Mouse (Mus musculus) left cerebral cortex, adult 2 months (tissue): ENCODE data around the gene Acad12. TPM values are rescaled to one million over a fixed set of nuclear protein-coding genes. Genes with fewer than 3 reads are reported as not detected.
"Not testable (repeated sequence)": the region's sequence is repeated elsewhere in the genome, so short reads cannot be mapped to it uniquely, and the experiment has no call there.

Experiments
- DNase-seq, 2 experiments: peaks; one replicate each; pipeline ENCODE4 v3.0.0; 2021 to 2022; ENCODE audit warnings: low spot score in 2 of 2, mixed read lengths in 1 of 2; ENCODE audit errors: extremely low spot score in 1 of 2
- H3K27ac ChIP-seq: fragments of 200-600 bp; 2 replicates; pipeline ENCODE4 v1.8.1; 2022
- H3K4me3 ChIP-seq: fragments of 200-600 bp; 2 replicates; pipeline ENCODE4 v1.8.1; 2022
- CTCF ChIP-seq: fragments of 200-600 bp; IDR thresholded peaks from 2 replicates; pipeline ENCODE4 v1.8.1; 2022; ENCODE audit warnings: antibody characterized with exemption, mild to moderate bottlenecking, moderate library complexity
- intact Hi-C: fragments of 180-260 bp; cut with DNase I; formaldehyde crosslinking; loops from one replicate; pipeline ENCODE4 v1.15.1; 2025
- long read RNA-seq, 2 experiments: library from polyadenylated mRNA; stranded (forward); transcript quantifications; one replicate each; pipeline ENCODE4 v2.0.0; 2021; ENCODE audit warnings: borderline mapping rate in 2 of 2
- total RNA-seq, 2 experiments: library from RNA; stranded (reverse); gene quantifications; 2 replicates each; pipeline ENCODE4 v1.2.3; 2021

The Acad12 gene
- total RNA-seq: 1 to 10 TPM; 6.1 to 6.9 TPM
- long read RNA-seq, experiment 1, partial matches to known transcripts: 0 of 10 reads
- long read RNA-seq, experiment 1, other reads (novel, unspliced or antisense): 6 of 10 reads
- long read RNA-seq, experiment 2, partial matches to known transcripts: 0 of 3 reads
- long read RNA-seq, experiment 2, other reads (novel, unspliced or antisense): 3 of 3 reads

GRCm38 (mm10) chr5:121618592-121619513, at the start of gene Acad12:
TSS of gene Acad12 (minus strand) at chr5:121618938.
- H3K27ac ChIP-seq: peak within 1 kb of the TSS; percentile 96
- TF ChIP-seq CTCF: no peak
- peak; percentile 74 to 77 for DNase-seq
- intact Hi-C loops: loop anchor here (1.0 kb wide), 2 partner anchors 41 to 58 kb away; partner anchors contain the start of genes Acad10 and Brap
- H3K4me3 ChIP-seq: peak within 1 kb of the TSS; percentile 66

- DNase-seq: no peak
- H3K27ac ChIP-seq: no peak overlapping the region
- no peak overlapping the region for H3K4me3 ChIP-seq
- TF ChIP-seq CTCF: no peak
- intact Hi-C loops: no loop called here
These were observed 49.7 kb upstream of the Acad12 start for GRCm38 (mm10) chr5:121668411-121668810.

GRCm38 (mm10) chr5:121667067-121667466, 48.3 kb upstream of the Acad12 start:
- no peak for TF ChIP-seq CTCF
- intact Hi-C loops: no loop called here
- no peak overlapping the region for H3K27ac ChIP-seq
- no peak for DNase-seq
- H3K4me3 ChIP-seq: no peak overlapping the region

- no peak for TF ChIP-seq CTCF
- no peak for DNase-seq
- Histone ChIP-seq H3K27ac (no peak overlapping the region), H3K4me3 (no peak overlapping the region)
- intact Hi-C loops: loop anchor here (5.0 kb wide), 1 partner anchor 117 kb away; no protein-coding TSS in a partner anchor
These were observed 46.2 kb upstream of the Acad12 start for GRCm38 (mm10) chr5:121664971-121665370.

- intact Hi-C loops: loop anchor here (5.0 kb wide), 1 partner anchor 118 kb away; no protein-coding TSS in a partner anchor
- no peak for TF ChIP-seq CTCF
- DNase-seq: no peak
- Histone ChIP-seq H3K27ac (no peak overlapping the region), H3K4me3 (no peak overlapping the region)
These were observed 45.3 kb upstream of the Acad12 start for GRCm38 (mm10) chr5:121664078-121664477.

- TF ChIP-seq CTCF: no peak
- H3K4me3 ChIP-seq: no peak overlapping the region
- intact Hi-C loops: loop anchor here (5.0 kb wide), 1 partner anchor 119 kb away; no protein-coding TSS in a partner anchor
- no peak overlapping the region for H3K27ac ChIP-seq
- DNase-seq: no peak
These were observed 44.7 kb upstream of the Acad12 start for GRCm38 (mm10) chr5:121663456-121663855.

GRCm38 (mm10) chr5:121661494-121661893, 42.8 kb upstream of the Acad12 start:
- no peak for DNase-seq
- intact Hi-C loops: loop anchor here (2.0 to 5.0 kb wide), 2 partner anchors 49 to 121 kb away; partner anchors contain the start of gene Atxn2
- Histone ChIP-seq H3K4me3 (peak overlapping the region; percentile 91), H3K27ac (no peak overlapping the region)
- no peak for TF ChIP-seq CTCF

GRCm38 (mm10) chr5:121660897-121661254, 42.1 kb upstream of the Acad12 start:
- H3K27ac ChIP-seq: peak overlapping the region; percentile 95
- no peak for TF ChIP-seq CTCF
- intact Hi-C loops: loop anchor here (1.0 to 5.0 kb wide), 3 partner anchors 42 to 121 kb away; partner anchors contain the start of gene Atxn2
- peak overlapping the region; percentile 91 for H3K4me3 ChIP-seq
- DNase-seq: peak; percentile 42 to 58

- no peak for TF ChIP-seq CTCF
- intact Hi-C loops: loop anchor here (1.0 to 5.0 kb wide), 3 partner anchors 41 to 122 kb away; partner anchors contain the start of gene Atxn2
- H3K4me3 ChIP-seq: peak within 1 kb of the TSS; percentile 91
- H3K27ac ChIP-seq: peak within 1 kb of the TSS; percentile 95
- peak; percentile 95 to 97 for DNase-seq
These were observed 41.5 kb upstream of the Acad12 start, which contains the start of the genes Acad10 and Brap for GRCm38 (mm10) chr5:121660059-121660896. TSS of gene Acad10 (minus strand) at chr5:121660514. TSS of gene Brap (plus strand) at chr5:121660563.

- DNase-seq, H3K27ac ChIP-seq, H3K4me3 ChIP-seq, intact Hi-C loops: not testable (repeated sequence)
These were observed 38.9 kb upstream of the Acad12 start for GRCm38 (mm10) chr5:121657656-121658055.

GRCm38 (mm10) chr5:121656866-121657265, 38.1 kb upstream of the Acad12 start:
- intact Hi-C loops: loop anchor here (1.0 kb wide), 1 partner anchor 45 kb away; no protein-coding TSS in a partner anchor
- not testable (repeated sequence) for DNase-seq, H3K4me3 ChIP-seq, H3K27ac ChIP-seq
